Mouse (Mus musculus): Measurements from ENCODE around the gene Tcaim. TPM values are rescaled to one million over a fixed set of nuclear protein-coding genes. Genes with fewer than 3 reads are reported as not detected.

The Tcaim gene
- total and polyA plus RNA-seq, 3 experiments, result 2.7 to 3.6 TPM; not detected in 1

- no peak overlapping the region for H3K9ac ChIP-seq (ENCODE audit: control insufficient read depth, low read depth, low read length, poor library complexity, severe bottlenecking)
- H3K27me3 ChIP-seq (ENCODE audit: control insufficient read depth in 1 of 2, insufficient read depth in 2 of 2, low read length in 2 of 2), result no peaks in the 10 kb centered on the region
- H3K4me1 ChIP-seq (ENCODE audit: control insufficient read depth in 1 of 2, insufficient read depth in 2 of 2, low read length in 2 of 2), result no peaks in the 10 kb centered on the region
- no peaks in the 10 kb centered on the region for H3K9me3 ChIP-seq (replicated peaks; ENCODE audit: insufficient read depth, low read length)
- H3K79me2 ChIP-seq (ENCODE audit: control insufficient read depth, insufficient read depth, low read length, poor library complexity), result no peaks in the 10 kb centered on the region
- no peaks in the 10 kb centered on the region for H3K36me3 ChIP-seq (ENCODE audit: control insufficient read depth in 1 of 2, insufficient read depth in 2 of 2, low read length in 2 of 2)
- no peak overlapping the region for H3K27ac ChIP-seq (ENCODE audit: control insufficient read depth, low read depth, low read length)
- DNase-seq (ENCODE audit: low read depth, low spot score), result no peak
- H3K4me3 ChIP-seq (ENCODE audit: control insufficient read depth in 1 of 2, insufficient read depth in 1 of 2, low read depth in 2 of 2, low read length in 2 of 2), result no peak overlapping the region
- TF ChIP-seq UBTF (IDR thresholded peaks at IDR 0.05; ENCODE audit: borderline replicate concordance, insufficient read depth, low read depth, low read length) (no peak), BHLHE40 (IDR thresholded peaks at IDR 0.05; ENCODE audit: borderline replicate concordance, low read depth, low read length) (no peak), KAT2A (conservative IDR thresholded peaks at IDR 0.05; ENCODE audit: low read depth, low read length) (no peak), MYC (IDR thresholded peaks at IDR 0.05; ENCODE audit: low read depth, low read length) (no peak), USF1 (IDR thresholded peaks at IDR 0.05; ENCODE audit: low read depth, low read length) (no peak), POLR2AphosphoS5 (IDR thresholded peaks at IDR 0.05; ENCODE audit: borderline replicate concordance, low read depth, low read length) (no peak), RCOR1 (IDR thresholded peaks at IDR 0.05; ENCODE audit: low read depth, low read length) (no peak), SIN3A (IDR thresholded peaks at IDR 0.05; ENCODE audit: low read length) (no peak), MAZ (IDR thresholded peaks at IDR 0.05; ENCODE audit: low read depth, low read length) (no peak), MXI1 (IDR thresholded peaks at IDR 0.05; ENCODE audit: low read depth, low read length) (no peak), ETS1 (IDR thresholded peaks at IDR 0.05; ENCODE audit: low read depth, low read length) (no peak), POLR2A (IDR thresholded peaks at IDR 0.05; ENCODE audit: control insufficient read depth in 1 of 2, insufficient read depth in 1 of 2, low read depth in 1 of 2, low read length in 2 of 2, poor library complexity in 1 of 2) (no peak), JUND (IDR thresholded peaks at IDR 0.05; ENCODE audit: low read depth, low read length) (no peak)
Observed at GRCm38 (mm10) chr9:122836790-122837189, 31.5 kb downstream of the Tcaim start.

- no peak overlapping the region for H3K9ac ChIP-seq (ENCODE audit: control insufficient read depth, low read depth, low read length, poor library complexity, severe bottlenecking)
- H3K27me3 ChIP-seq (ENCODE audit: control insufficient read depth in 1 of 2, insufficient read depth in 2 of 2, low read length in 2 of 2), result no peaks in the 10 kb centered on the region
- no peak for DNase-seq (ENCODE audit: low read depth, low spot score)
- H3K36me3 ChIP-seq (ENCODE audit: control insufficient read depth in 1 of 2, insufficient read depth in 2 of 2, low read length in 2 of 2), result no peaks in the 10 kb centered on the region
- H3K27ac ChIP-seq (ENCODE audit: control insufficient read depth, low read depth, low read length), result no peak overlapping the region
- no peaks in the 10 kb centered on the region for H3K9me3 ChIP-seq (replicated peaks; ENCODE audit: insufficient read depth, low read length)
- no peak overlapping the region for H3K4me3 ChIP-seq (ENCODE audit: control insufficient read depth in 1 of 2, insufficient read depth in 1 of 2, low read depth in 2 of 2, low read length in 2 of 2)
- H3K4me1 ChIP-seq (ENCODE audit: control insufficient read depth in 1 of 2, insufficient read depth in 2 of 2, low read length in 2 of 2), result no peaks in the 10 kb centered on the region
- TF ChIP-seq EP300 (IDR thresholded peaks at IDR 0.05; ENCODE audit: low read depth in 1 of 2, low read length in 2 of 2) (no peak), POLR2AphosphoS2 (IDR thresholded peaks at IDR 0.05; ENCODE audit: low read length) (no peak), NELFE (IDR thresholded peaks at IDR 0.05; ENCODE audit: low read depth, low read length) (no peak), MYB (IDR thresholded peaks at IDR 0.05; ENCODE audit: low read depth, low read length) (no peak), ZKSCAN1 (IDR thresholded peaks at IDR 0.05; ENCODE audit: low read depth, low read length) (no peak), TCF12 (IDR thresholded peaks at IDR 0.05; ENCODE audit: low read depth, low read length) (no peak)
- no peaks in the 10 kb centered on the region for H3K79me2 ChIP-seq (ENCODE audit: control insufficient read depth, insufficient read depth, low read length, poor library complexity)
Observed at GRCm38 (mm10) chr9:122837216-122837615, 31.9 kb downstream of the Tcaim start.
